Mouse (Mus musculus) limb, embryonic 14.5 days (tissue): ENCODE results near the gene Slc10a6. TPM values are rescaled to one million over a fixed set of nuclear protein-coding genes. Genes with fewer than 3 reads are reported as not detected.

ENCODE experiments used
- ATAC-seq: fragments of 200-750 bp; cut with Nextera tagmentation; 2 replicates; pipeline ENCODE4 v1.8.0; 2017; ENCODE audit warnings: low read depth, moderate number of reproducible peaks, moderate TSS enrichment; ENCODE audit not compliant: low FRiP score
- DNase-seq: peaks from one replicate; pipeline ENCODE4 v3.0.0-alpha.2; 2015; ENCODE audit warnings: low spot score
- H3K27ac ChIP-seq: fragments of 300-500 bp; sonication (generic); replicated peaks from 2 replicates; pipeline ENCODE4 v1.5.1; 2014; ENCODE audit warnings: low read depth, mild to moderate bottlenecking, low read length, moderate library complexity, mixed read lengths
- H3K27me3 ChIP-seq: fragments of 300-500 bp; sonication (generic); 2 replicates; pipeline ENCODE4 v1.6.1; 2014; ENCODE audit warnings: low read length, mixed read lengths; ENCODE audit not compliant: control insufficient read depth, insufficient read depth
- H3K36me3 ChIP-seq: fragments of 300-500 bp; sonication (generic); 2 replicates; pipeline ENCODE4 v1.6.1; 2014; ENCODE audit warnings: mild to moderate bottlenecking, low read length, moderate library complexity, mixed read lengths; ENCODE audit not compliant: control insufficient read depth, insufficient read depth
- H3K4me1 ChIP-seq: fragments of 300-500 bp; sonication (generic); 2 replicates; pipeline ENCODE4 v1.6.1; 2014; ENCODE audit warnings: antibody characterized with exemption, low read length, mixed read lengths; ENCODE audit not compliant: control insufficient read depth, insufficient read depth
- H3K4me2 ChIP-seq: fragments of 300-500 bp; sonication (generic); replicated peaks from 2 replicates; pipeline ENCODE4 v1.6.1; 2014; ENCODE audit warnings: low read depth, mild to moderate bottlenecking, low read length, moderate library complexity; ENCODE audit not compliant: severe bottlenecking
- H3K4me3 ChIP-seq: fragments of 300-500 bp; sonication (generic); replicated peaks from 2 replicates; pipeline ENCODE4 v1.5.1; 2014; ENCODE audit warnings: low read length
- H3K9ac ChIP-seq: fragments of 300-500 bp; sonication (generic); 2 replicates; pipeline ENCODE4 v1.6.1; 2014; ENCODE audit warnings: mild to moderate bottlenecking, low read depth, low read length, moderate library complexity; ENCODE audit not compliant: severe bottlenecking
- H3K9me3 ChIP-seq: fragments of 300-500 bp; sonication (generic); 2 replicates; pipeline ENCODE4 v1.6.1; 2016; ENCODE audit warnings: low read length; ENCODE audit not compliant: control insufficient read depth
- POLR2A ChIP-seq: fragments of 200-500 bp; IDR thresholded peaks from 2 replicates; pipeline ENCODE4 v1.8.0; 2012; ENCODE audit warnings: inconsistent platforms, mild to moderate bottlenecking, moderate library complexity, borderline replicate concordance; ENCODE audit not compliant: insufficient read depth, insufficient read length; ENCODE audit errors: extremely low read depth
- WGBS: fragments of 180-500 bp; shearing (Covaris S2); extraction: QIAGEN DNeasy Blood & Tissue Kit; methylation state at CpG from one replicate; pipeline ENCODE4 v1.1.7; 2014; 5-methylcytosine and 5-hydroxymethylcytosine counted together
- polyA plus RNA-seq, 2 experiments: library from polyadenylated mRNA; depleted of rRNA in 1 of 2; stranded (reverse) in 1 of 2; unstranded in 1 of 2; fragments of >200 nt; fragmentation: Nextera tagmentation in 1 of 2; extraction: Ambion mirVana in 1 of 2; gene quantifications; 2 replicates each; pipeline versions ENCODE4 v1.2.1 to v1.2.3; 2012 to 2014

Gene Slc10a6
- polyA plus RNA-seq, 2 experiments = 0.47 to 0.89 TPM

GRCm38 (mm10) chr5:103560546-103560945, 68.7 kb downstream of the Slc10a6 start:
- DNase-seq (no peak), ATAC-seq (no peak)
- no peak overlapping the region for H3K27ac ChIP-seq
- no peaks in the 10 kb centered on the region for H3K4me1 ChIP-seq
- no peak overlapping the region for H3K4me2 ChIP-seq
- TF ChIP-seq POLR2A = no peak
- 89% methylated on average over 9 of the region's 9 CpGs for WGBS
- no peak overlapping the region for H3K4me3 ChIP-seq
- peaks cover 16% of the 10 kb centered on the region for H3K36me3 ChIP-seq
- no peaks in the 10 kb centered on the region for H3K9me3 ChIP-seq
- no peaks in the 10 kb centered on the region for H3K27me3 ChIP-seq
- H3K9ac ChIP-seq = no peak overlapping the region

Other genes starting within 250 kb of the Slc10a6 start
- 22.2 and 25.8 TPM in 2 replicates for gene Ptpn13, start 204.2 kb downstream of the Slc10a6 start, polyA plus RNA-seq (2012; rRNA removed)
- 22.2 and 23.7 TPM in 2 replicates for gene Ptpn13, start 204.2 kb downstream of the Slc10a6 start, polyA plus RNA-seq (2014; fragmentation: Nextera tagmentation; extraction: Ambion mirVana)
- gene 1700016H13Rik, start 26.6 kb upstream of the Slc10a6 start, polyA plus RNA-seq (2012; rRNA removed) = 0.21 TPM in 1 of 2 replicates, not detected in the other
- 0.14 and 0.22 TPM in 2 replicates for gene 1700016H13Rik, start 26.6 kb upstream of the Slc10a6 start, polyA plus RNA-seq (2014; fragmentation: Nextera tagmentation; extraction: Ambion mirVana)
- gene Aff1, start 63.0 kb upstream of the Slc10a6 start, polyA plus RNA-seq (2012; rRNA removed) = 3.6 and 3.9 TPM in 2 replicates
- gene Aff1, start 63.0 kb upstream of the Slc10a6 start, polyA plus RNA-seq (2014; fragmentation: Nextera tagmentation; extraction: Ambion mirVana) = 5.7 and 6.1 TPM in 2 replicates